Mouse (Mus musculus) heart, postnatal 14 days (tissue): ENCODE results near the gene Lypd5. TPM values are rescaled to one million over a fixed set of nuclear protein-coding genes. Genes with fewer than 3 reads are reported as not detected.

Experiments
- DNase-seq, 2 experiments: peaks; one replicate each; pipeline ENCODE4 v3.0.0; 2021 to 2022
- intact Hi-C: fragments of 180-260 bp; cut with DNase I; formaldehyde crosslinking; loops from one replicate; pipeline ENCODE4 v1.15.1; 2025
- long read RNA-seq, 2 experiments: library from polyadenylated mRNA; stranded (forward); transcript quantifications; one replicate each; pipeline ENCODE4 v2.0.0; 2021
- total RNA-seq, 2 experiments: library from RNA; stranded (reverse); gene quantifications; 2 replicates each; pipeline ENCODE4 v1.2.3; 2021

Lypd5 gene
- not detected for total RNA-seq
- long read RNA-seq, experiment 1, result 0 reads
- long read RNA-seq, experiment 2, result 0 reads

DNA sequence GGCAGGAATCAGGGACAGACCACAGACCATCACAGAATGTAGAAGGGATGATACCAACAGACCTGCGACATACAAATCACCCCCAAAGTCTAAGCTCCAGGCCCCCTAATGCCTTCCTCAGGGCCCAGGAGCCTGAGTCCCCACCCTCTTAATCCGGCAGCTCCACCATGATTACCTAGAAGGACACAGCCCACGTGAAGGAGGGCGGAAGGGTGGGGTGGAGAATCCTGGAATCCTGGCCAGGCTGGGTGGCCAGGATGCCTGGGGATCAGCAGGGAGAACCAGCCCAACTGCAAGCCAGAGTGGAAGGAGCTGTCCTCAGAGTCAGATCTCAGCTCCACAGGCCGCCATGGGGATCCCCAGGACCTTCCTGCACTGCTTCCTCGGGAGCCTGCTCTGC is at the start of gene Lypd5:
Lypd5 (plus strand) TSS at position 301 of the 400 bp plus-strand sequence.
- DNase-seq, result no peak
- intact Hi-C loops, result no loop called here

DNA sequence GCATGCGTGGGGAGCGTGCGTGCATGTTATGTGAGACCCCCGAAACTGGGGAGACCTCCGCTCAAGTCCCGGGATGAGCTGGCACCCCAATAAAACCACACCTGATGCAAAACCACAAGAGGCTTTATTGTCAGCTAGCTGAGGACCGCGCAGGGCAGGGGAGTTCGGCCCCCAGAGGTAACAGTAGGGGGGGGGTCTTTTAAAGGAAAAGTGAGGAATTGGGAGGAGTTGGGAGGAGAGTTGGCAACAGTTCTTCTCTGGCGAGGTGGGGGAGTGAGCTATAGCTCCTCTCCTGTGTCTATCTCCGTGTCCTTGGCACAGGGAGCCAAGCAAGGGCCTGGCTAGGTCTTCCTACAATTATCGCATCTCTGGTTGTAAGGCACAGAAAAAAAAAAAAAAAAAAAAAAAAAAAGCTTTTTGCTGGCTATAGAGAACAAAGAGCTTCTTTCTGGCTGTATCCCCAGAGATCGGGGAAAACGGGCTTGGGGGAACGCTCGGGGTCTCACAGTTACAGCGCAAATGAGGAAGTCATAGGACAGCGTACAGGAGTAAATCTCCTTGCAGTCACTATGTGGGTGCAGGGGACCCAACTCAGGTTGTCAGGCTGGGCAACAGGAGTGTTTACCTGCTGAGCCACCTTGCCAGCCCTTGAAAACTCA is 49.0 kb upstream of the Lypd5 start:
- intact Hi-C loops, result loop anchor here (5.0 kb wide), 1 partner anchor 333 kb away; no protein-coding TSS in a partner anchor
- DNase-seq, result peak; percentile 4 to 9

GRCm38 (mm10) chr7:24300771-24301282 is 48.2 kb upstream of the Lypd5 start, which contains the start of gene Zfp61:
Gene Zfp61, minus strand, starts transcription at chr7:24301232.
- DNase-seq, result peak; percentile 23 to 33
- intact Hi-C loops, result no loop called here

- intact Hi-C loops, result loop anchor here (5.0 to 10.0 kb wide), 2 partner anchors 86 to 181 kb away; partner anchors contain the start of gene Zfp235
- no peak for DNase-seq
Measured at GRCm38 (mm10) chr7:24315726-24316566, 33.0 kb upstream of the Lypd5 start.

DNA sequence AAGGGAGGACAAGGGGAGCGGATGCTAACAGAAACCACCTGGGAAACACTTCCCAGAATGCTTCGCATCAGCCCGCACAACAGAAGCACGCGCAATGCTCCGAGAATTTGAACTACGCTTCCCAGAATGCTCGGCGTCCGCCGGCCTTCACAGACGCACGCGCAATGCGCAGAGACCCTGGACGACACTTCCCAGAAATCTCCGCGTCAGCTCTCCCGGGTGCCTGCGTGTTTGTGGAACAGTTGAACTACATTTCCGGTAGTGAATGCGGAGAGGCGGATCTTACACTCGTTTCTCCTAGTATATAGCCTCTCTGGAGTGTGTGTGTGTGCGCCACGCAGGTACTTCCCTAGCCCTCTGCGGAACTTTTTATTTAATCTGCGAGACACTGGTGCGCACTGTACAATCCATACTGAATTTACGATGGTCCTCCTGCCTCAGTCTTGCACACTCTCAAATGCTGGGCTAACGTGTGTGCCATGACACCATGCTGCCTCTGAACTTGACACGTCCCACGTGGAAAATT is 32.4 kb upstream of the Lypd5 start, which contains the start of gene Zfp94:
Zfp94 (minus strand) TSS at position 100 of the 526 bp plus-strand sequence.
- DNase-seq, result peak; percentile 92 to 94
- intact Hi-C loops, result loop anchor here (5.0 to 10.0 kb wide), 2 partner anchors 86 to 182 kb away; partner anchors contain the start of gene Zfp235

GRCm38 (mm10) chr7:24318942-24319341 is 30.1 kb upstream of the Lypd5 start:
- no peak for DNase-seq
- intact Hi-C loops, result loop anchor here (5.0 to 10.0 kb wide), 2 partner anchors 83 to 184 kb away; partner anchors contain the start of gene Zfp235

GRCm38 (mm10) chr7:24322593-24322992 is 26.4 kb upstream of the Lypd5 start:
- intact Hi-C loops, result no loop called here
- DNase-seq, result no peak

DNA sequence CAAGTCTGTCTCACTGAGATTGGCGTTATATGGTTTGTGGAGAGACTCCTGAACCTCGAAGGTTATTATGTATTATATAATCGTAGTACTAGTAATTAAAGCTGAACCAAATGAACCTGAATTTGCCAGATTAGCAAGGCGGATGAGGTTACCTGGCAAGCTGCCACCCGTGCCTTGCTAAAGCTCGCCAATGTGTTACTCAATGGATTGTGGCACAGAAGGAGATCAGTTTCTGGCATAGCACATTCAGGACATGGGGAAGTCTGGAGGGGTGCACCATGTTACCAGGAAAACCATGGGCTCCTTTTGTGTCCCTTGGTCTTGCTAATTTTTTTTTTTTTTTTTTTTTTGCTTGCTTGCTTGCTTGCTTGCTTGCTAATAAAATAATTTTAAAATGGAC is 23.8 kb upstream of the Lypd5 start:
- intact Hi-C loops, result no loop called here

GRCm38 (mm10) chr7:24325675-24326128 is 23.3 kb upstream of the Lypd5 start:
- intact Hi-C loops, result no loop called here
- no peak for DNase-seq

More for the DNA sequence above, 23.8 kb upstream of the Lypd5 start:
- no peak for DNase-seq

DNA sequence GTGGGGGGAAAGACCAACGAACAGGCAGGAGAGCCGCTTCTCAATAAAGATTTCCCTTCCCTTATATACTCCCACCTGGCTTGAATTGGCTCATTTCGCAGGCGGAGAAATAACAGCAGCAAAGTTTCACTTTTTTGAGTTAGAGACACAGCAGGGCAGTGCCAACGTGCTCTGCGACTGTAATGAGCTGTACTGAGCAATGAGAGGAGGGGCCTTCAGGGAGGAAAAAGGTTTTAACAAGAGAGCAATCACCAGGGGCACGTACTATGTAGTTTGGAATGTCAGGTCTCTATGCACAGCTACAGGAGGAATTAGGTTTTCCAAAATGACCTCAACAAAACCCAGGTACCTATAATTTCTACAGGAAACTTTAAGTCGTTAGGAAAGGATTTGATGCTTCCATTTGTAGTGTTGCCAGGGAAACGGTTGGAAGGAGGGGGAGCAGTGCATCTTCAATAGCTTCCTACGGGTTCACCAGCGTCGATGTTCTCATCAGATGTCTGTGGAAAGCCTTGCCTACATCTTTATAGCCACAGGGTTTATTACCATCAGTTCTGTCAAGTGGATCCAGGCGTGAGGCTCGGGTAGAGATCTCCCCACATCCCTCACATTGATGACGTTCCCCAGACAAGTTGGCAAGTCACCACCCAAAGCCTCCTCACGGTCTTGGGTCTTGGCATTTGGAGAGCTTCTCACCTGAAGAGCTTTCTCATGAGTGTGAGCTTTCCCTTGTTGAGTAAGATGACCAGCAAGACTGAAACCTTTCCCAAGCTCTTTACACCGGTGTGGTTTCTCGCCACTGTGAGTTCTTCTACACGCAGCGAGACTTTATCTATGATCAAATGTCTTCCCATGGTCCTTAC is 22.5 kb upstream of the Lypd5 start:
- DNase-seq, result no peak
- intact Hi-C loops, result no loop called here

GRCm38 (mm10) chr7:24327281-24327975 is 21.6 kb upstream of the Lypd5 start:
- intact Hi-C loops, result no loop called here
- DNase-seq, result no peak

DNA sequence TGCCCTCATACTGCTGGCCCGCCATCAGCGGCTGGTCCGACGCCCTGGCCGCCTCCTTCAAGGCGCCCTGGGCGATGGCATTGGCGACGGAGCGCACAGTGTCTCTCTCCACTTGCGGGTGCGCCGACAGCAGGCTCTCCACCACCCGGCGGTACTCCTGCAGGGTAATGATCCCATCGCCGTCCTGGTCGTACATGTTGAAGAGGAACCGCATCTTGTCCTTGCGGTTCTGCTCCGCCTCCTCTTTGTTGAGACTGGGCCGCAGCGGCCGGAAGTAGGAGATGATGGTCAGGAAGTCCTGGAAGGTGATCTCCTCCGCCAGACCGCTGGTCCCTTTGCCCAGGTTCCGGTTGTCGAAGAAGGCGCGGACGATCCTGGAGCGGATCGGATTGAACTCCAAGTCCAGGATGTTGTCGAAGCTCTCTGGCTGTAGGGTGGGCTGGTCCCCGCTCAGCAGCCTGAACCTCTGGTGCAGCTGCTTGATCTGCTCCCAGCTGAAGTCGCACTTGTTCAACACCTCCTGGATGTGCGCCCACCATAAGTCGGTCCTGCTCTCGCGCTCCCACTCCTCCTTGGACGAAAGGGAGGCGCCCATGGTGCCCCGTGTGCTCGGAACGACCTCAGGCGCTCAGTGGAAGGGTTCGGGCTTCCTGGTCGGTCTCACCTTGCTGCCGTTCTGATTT is 15.6 kb upstream of the Lypd5 start, which contains the start of gene Tescl:
Tescl (minus strand) TSS at position 633 of the 683 bp plus-strand sequence.
- no peak for DNase-seq
- intact Hi-C loops, result no loop called here

GRCm38 (mm10) chr7:24335699-24336309 is 13.2 kb upstream of the Lypd5 start:
- intact Hi-C loops, result loop anchor here (1.0 to 2.0 kb wide), 2 partner anchors 49 to 71 kb away; no protein-coding TSS in a partner anchor
- DNase-seq, result peak; percentile 62 to 80

GRCm38 (mm10) chr7:24338241-24338640 is 10.8 kb upstream of the Lypd5 start:
- intact Hi-C loops, result no loop called here
- no peak for DNase-seq

DNA sequence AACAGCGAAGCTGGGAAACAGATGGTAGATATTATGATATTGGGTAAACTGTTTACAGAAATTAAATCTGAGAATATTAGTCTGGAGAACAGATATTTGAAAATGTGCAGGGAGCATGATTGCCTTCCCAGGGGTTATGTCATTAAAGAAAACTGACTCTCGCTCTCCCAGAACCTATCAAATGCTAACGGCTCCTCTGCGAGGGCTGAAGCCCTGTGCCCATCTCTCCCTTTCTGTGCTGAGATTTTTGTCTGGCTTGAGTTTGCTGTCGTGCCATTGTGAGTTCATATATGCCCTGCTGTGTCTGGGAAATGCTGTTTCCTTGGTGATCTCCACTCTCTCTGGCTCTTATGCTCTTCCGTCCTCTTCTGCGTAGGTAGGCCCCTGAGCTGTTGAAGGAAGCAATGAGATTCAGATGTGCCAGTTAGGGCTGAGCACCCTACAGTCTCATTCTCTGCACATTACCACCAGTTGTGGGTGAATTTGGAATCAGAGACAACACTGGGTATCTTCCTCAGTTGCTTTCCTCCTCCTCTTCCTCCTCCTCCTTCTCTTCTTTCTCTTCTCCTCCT is 5.2 kb upstream of the Lypd5 start:
- no peak for DNase-seq
- intact Hi-C loops, result no loop called here

DNA sequence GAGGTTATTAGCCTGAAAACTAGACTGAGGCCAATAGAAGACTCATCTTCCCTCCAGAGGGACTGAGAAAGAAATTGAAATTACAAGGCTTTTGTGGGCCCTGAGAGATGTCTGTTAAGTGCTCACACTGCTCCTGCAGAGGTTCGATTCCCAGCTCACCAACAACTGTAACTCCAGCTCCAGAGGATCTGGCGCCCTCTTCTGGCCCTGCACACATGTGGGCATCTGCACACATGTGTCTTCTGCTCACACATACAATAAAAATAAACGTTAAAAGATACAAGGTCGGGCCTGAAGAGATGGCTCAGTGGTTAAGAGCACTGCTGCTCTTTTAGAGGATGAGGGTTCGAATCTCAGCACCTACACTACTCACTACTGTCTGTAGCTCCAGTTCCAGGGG is 2.6 kb upstream of the Lypd5 start:
- intact Hi-C loops, result no loop called here
- DNase-seq, result no peak

GRCm38 (mm10) chr7:24355646-24356045 is 6.7 kb downstream of the Lypd5 start:
- intact Hi-C loops, result no loop called here
- no peak for DNase-seq

DNA sequence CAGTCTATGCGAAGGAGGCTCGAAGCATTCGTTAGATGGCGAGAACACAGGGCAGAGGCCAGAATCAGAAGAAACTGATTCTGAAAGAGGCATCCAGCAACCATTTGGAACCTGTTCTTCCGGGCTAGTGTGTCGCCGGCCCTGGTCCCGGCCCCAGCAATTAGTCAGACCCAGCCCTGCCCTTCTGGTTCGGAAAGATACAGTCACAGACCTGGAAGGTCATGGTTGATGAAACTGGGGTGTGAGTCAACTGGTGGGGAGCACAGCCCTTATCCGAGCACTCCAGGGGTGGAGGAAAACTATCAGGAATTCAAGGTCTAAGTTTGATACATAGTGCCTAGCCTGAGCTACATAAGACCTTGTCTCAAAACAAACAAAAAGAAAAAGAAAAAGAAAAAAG is 7.1 kb downstream of the Lypd5 start:
- intact Hi-C loops, result no loop called here

More for the DNA sequence above, 7.1 kb downstream of the Lypd5 start:
- DNase-seq, result no peak
